21 mouse cellular contexts compared by ENCODE assay signal in genomic region chr1:158632935-158633334, GRCm38 (mm10).
DNase-seq lines count a peak whose midpoint lies in the region; ATAC-seq lines count a peak whose summit lies in the region.
"Had no signal": no experiment of that assay in that cellular context is flagged by ENCODE, and none has a peak within 500 bp of the region (broad histone marks: within the 10 kb centered on the region; RNA-seq: fewer than 3 reads in every experiment).

No protein-coding gene starts in this region.

- ATAC-seq in kidney, embryonic 16.5 days (ENCODE audit: low FRiP score, low TSS enrichment) = peak; percentile 80; the same call in 1 of the 2 replicates
- ATAC-seq in kidney, embryonic 14.5 days (ENCODE audit: low FRiP score, low TSS enrichment) = no peak
- ATAC-seq: forebrain, embryonic 14.5 days; forebrain, embryonic 16.5 days had no signal

- no peak overlapping the region for H3K4me2 ChIP-seq in kidney, embryonic 16.5 days (replicated peaks; ENCODE audit: low read depth, low read length)
- H3K4me2 ChIP-seq in kidney, embryonic 14.5 days (replicated peaks; ENCODE audit: low read depth, low read length) = no peak overlapping the region
- H3K4me2 ChIP-seq: embryonic facial prominence, embryonic 13.5 days; embryonic facial prominence, embryonic 15.5 days; forebrain, embryonic 12.5 days had no signal

- WGBS in kidney, embryonic 16.5 days = 43% methylated on average over 4 of the region's 4 CpGs
- 54% methylated on average over 4 of the region's 4 CpGs for WGBS in kidney, embryonic 14.5 days

- DNase-seq in kidney, adult 9 months = peak; percentile 62
- DNase-seq in kidney, adult 11 months = no peak
- DNase-seq: adrenal gland, adult 2 months; adrenal gland, postnatal 10 days; adrenal gland, postnatal 25 days; cerebellum, adult 11 months; cerebellum, adult 18-20 months; cerebellum, adult 8-10 months; cerebellum, adult 9-11 months; cerebellum, postnatal 14 days; cerebellum, postnatal 36 days; embryo, embryonic 11 days had no signal

- H3K4me3 ChIP-seq in kidney, embryonic 16.5 days (ENCODE audit: low read length) = no peak overlapping the region
- H3K4me3 ChIP-seq in kidney, embryonic 14.5 days (ENCODE audit: low read length) = no peak overlapping the region
- H3K4me3 ChIP-seq: embryonic facial prominence, embryonic 13.5 days; embryonic facial prominence, embryonic 15.5 days; erythroblast, embryonic 14.5 days; forebrain, embryonic 10.5 days; forebrain, embryonic 12.5 days had no signal

- H3K9me3 ChIP-seq in kidney, embryonic 16.5 days (ENCODE audit: low read length) = no peaks in the 10 kb centered on the region
- H3K9me3 ChIP-seq in kidney, embryonic 14.5 days (ENCODE audit: control insufficient read depth, low read length) = no peaks in the 10 kb centered on the region
- H3K9me3 ChIP-seq: embryonic facial prominence, embryonic 13.5 days; embryonic facial prominence, embryonic 15.5 days; forebrain, embryonic 10.5 days; forebrain, embryonic 12.5 days had no signal

- no peaks in the 10 kb centered on the region for H3K36me3 ChIP-seq in kidney, embryonic 16.5 days (ENCODE audit: insufficient read depth, low read length)
- H3K36me3 ChIP-seq in kidney, embryonic 14.5 days (ENCODE audit: control insufficient read depth, insufficient read depth, low read length) = no peaks in the 10 kb centered on the region
- H3K36me3 ChIP-seq: embryonic facial prominence, embryonic 13.5 days; embryonic facial prominence, embryonic 15.5 days; forebrain, embryonic 10.5 days; forebrain, embryonic 12.5 days had no signal

- no peak overlapping the region for H3K9ac ChIP-seq in kidney, embryonic 16.5 days (replicated peaks; ENCODE audit: low read length)
- no peak overlapping the region for H3K9ac ChIP-seq in kidney, embryonic 14.5 days (ENCODE audit: low read depth, low read length)
- H3K9ac ChIP-seq: embryonic facial prominence, embryonic 13.5 days; embryonic facial prominence, embryonic 15.5 days; forebrain, embryonic 12.5 days had no signal

- no peaks in the 10 kb centered on the region for H3K4me1 ChIP-seq in kidney, embryonic 16.5 days (ENCODE audit: insufficient read depth, low read length)
- H3K4me1 ChIP-seq in kidney, embryonic 14.5 days (ENCODE audit: control insufficient read depth, insufficient read depth, low read length) = no peaks in the 10 kb centered on the region
- H3K4me1 ChIP-seq: embryonic facial prominence, embryonic 13.5 days; embryonic facial prominence, embryonic 15.5 days; forebrain, embryonic 10.5 days; forebrain, embryonic 12.5 days had no signal

- no peak overlapping the region; the same call in 1 of the 2 replicates for H3K27ac ChIP-seq in kidney, embryonic 16.5 days (ENCODE audit: low read length)
- no peak overlapping the region for H3K27ac ChIP-seq in kidney, embryonic 14.5 days (ENCODE audit: low read depth, low read length)
- H3K27ac ChIP-seq: embryonic facial prominence, embryonic 13.5 days; embryonic facial prominence, embryonic 15.5 days; forebrain, embryonic 10.5 days; forebrain, embryonic 12.5 days had no signal

- H3K27me3 ChIP-seq in kidney, embryonic 16.5 days (ENCODE audit: insufficient read depth, low read length) = no peaks in the 10 kb centered on the region
- H3K27me3 ChIP-seq in kidney, embryonic 14.5 days (ENCODE audit: control insufficient read depth, insufficient read depth, low read length) = no peaks in the 10 kb centered on the region
- H3K27me3 ChIP-seq: embryonic facial prominence, embryonic 13.5 days; embryonic facial prominence, embryonic 15.5 days; forebrain, embryonic 12.5 days had no signal
